Mouse (Mus musculus) CD4-positive, CD25-positive, alpha-beta regulatory T cell, adult 4 months (primary cell): ENCODE measurements around the gene Zeb2. TPM values are rescaled to one million over a fixed set of nuclear protein-coding genes. Genes with fewer than 3 reads are reported as not detected.

Experiments
- ATAC-seq: one replicate; pipeline ENCODE4 v1.8.0; 2017
- polyA plus RNA-seq, 2 experiments: library from polyadenylated mRNA; unstranded; fragments of 100-300 nt; shearing (Covaris generic); gene quantifications; one replicate each; pipeline ENCODE4 v1.2.1; 2017

Gene Zeb2
- polyA plus RNA-seq, 2 experiments from 2014 or later = 0.71 to 2.3 TPM

GRCm38 (mm10) chr2:45059010-45059409 is 58.2 kb downstream of the Zeb2 start:
- no peak for ATAC-seq

GRCm38 (mm10) chr2:45058183-45058582 is 59.0 kb downstream of the Zeb2 start:
- ATAC-seq = no peak

GRCm38 (mm10) chr2:45056856-45057562 is 60.2 kb downstream of the Zeb2 start:
- ATAC-seq = no peak

- ATAC-seq = no peak
These were observed 61.3 kb downstream of the Zeb2 start for GRCm38 (mm10) chr2:45055926-45056325.

- ATAC-seq = no peak
These were observed 62.1 kb downstream of the Zeb2 start for GRCm38 (mm10) chr2:45055034-45055615.

- no peak for ATAC-seq
These were observed 62.8 kb downstream of the Zeb2 start for GRCm38 (mm10) chr2:45054070-45055025.

- ATAC-seq = no peak
These were observed 64.6 kb downstream of the Zeb2 start for GRCm38 (mm10) chr2:45052587-45052986.

GRCm38 (mm10) chr2:45051321-45051720 is 65.9 kb downstream of the Zeb2 start:
- no peak for ATAC-seq

- ATAC-seq = no peak
These were observed 67.3 kb downstream of the Zeb2 start for GRCm38 (mm10) chr2:45049923-45050322.

- ATAC-seq = no peak
These were observed 67.9 kb downstream of the Zeb2 start for GRCm38 (mm10) chr2:45049279-45049678.

- no peak for ATAC-seq
These were observed 76.4 kb downstream of the Zeb2 start for GRCm38 (mm10) chr2:45040706-45041312.

- no peak for ATAC-seq
These were observed 77.7 kb downstream of the Zeb2 start for GRCm38 (mm10) chr2:45039503-45039902.

GRCm38 (mm10) chr2:45028091-45028638 is 89.0 kb downstream of the Zeb2 start:
- ATAC-seq = no peak

- ATAC-seq = no peak
These were observed 99.9 kb downstream of the Zeb2 start for GRCm38 (mm10) chr2:45017186-45017800.

GRCm38 (mm10) chr2:45013325-45013724 is 103.9 kb downstream of the Zeb2 start:
- no peak for ATAC-seq

- no peak for ATAC-seq
These were observed 104.5 kb downstream of the Zeb2 start for GRCm38 (mm10) chr2:45012676-45013075.

GRCm38 (mm10) chr2:45010701-45011100 is 106.5 kb downstream of the Zeb2 start:
- ATAC-seq = no peak

- no peak for ATAC-seq
These were observed 117.3 kb downstream of the Zeb2 start for GRCm38 (mm10) chr2:44999906-45000305.

GRCm38 (mm10) chr2:44998710-44999109 is 118.5 kb downstream of the Zeb2 start:
- no peak for ATAC-seq

GRCm38 (mm10) chr2:44981646-44982045 is 135.5 kb downstream of the Zeb2 start:
- ATAC-seq = peak; percentile 97

- peak; percentile 23 for ATAC-seq
These were observed 138.0 kb downstream of the Zeb2 start for GRCm38 (mm10) chr2:44979042-44979721.
